Mouse (Mus musculus): ENCODE measurements around the gene Golt1a. TPM values are rescaled to one million over a fixed set of nuclear protein-coding genes. Genes with fewer than 3 reads are reported as not detected.

The Golt1a gene
- total RNA-seq (2012; rRNA removed) (not detected in 2 replicates), polyA plus RNA-seq (2012; ENCODE audit: insufficient read depth in 1 of 2, insufficient read length in 2 of 2, low read depth in 1 of 2, low replicate concordance in 2 of 2, missing spikeins in 1 of 2) (not detected)

GRCm38 (mm10) chr1:133309652-133310267 is at the start of gene Golt1a:
Gene Golt1a (plus strand): TSS chr1:133309800.
- TF ChIP-seq TBP (IDR thresholded peaks at IDR 0.05; ENCODE audit: low read depth, low read length) (no peak), MYB (IDR thresholded peaks at IDR 0.05; ENCODE audit: low read depth, low read length) (no peak)
- H3K27me3 ChIP-seq (ENCODE audit: control insufficient read depth in 1 of 2, insufficient read depth in 2 of 2, low read length in 2 of 2): no peaks in the 10 kb centered on the region
- H3K27ac ChIP-seq (ENCODE audit: control insufficient read depth, low read depth, low read length): no peak within 1 kb of the TSS

GRCm38 (mm10) chr1:133262628-133263027 is 47.0 kb upstream of the Golt1a start:
- no peak for DNase-seq (ENCODE audit: low read depth, low spot score)
- TF ChIP-seq TBP (IDR thresholded peaks at IDR 0.05; ENCODE audit: low read depth, low read length) (no peak), UBTF (IDR thresholded peaks at IDR 0.05; ENCODE audit: borderline replicate concordance, insufficient read depth, low read depth, low read length) (no peak), BHLHE40 (IDR thresholded peaks at IDR 0.05; ENCODE audit: borderline replicate concordance, low read depth, low read length) (no peak), MAX (IDR thresholded peaks at IDR 0.05; ENCODE audit: low read length) (no peak), POLR2AphosphoS2 (IDR thresholded peaks at IDR 0.05; ENCODE audit: low read length) (no peak), KAT2A (conservative IDR thresholded peaks at IDR 0.05; ENCODE audit: low read depth, low read length) (no peak), MYB (IDR thresholded peaks at IDR 0.05; ENCODE audit: low read depth, low read length) (no peak), CHD2 (IDR thresholded peaks at IDR 0.05; ENCODE audit: low read length) (no peak), HCFC1 (IDR thresholded peaks at IDR 0.05; ENCODE audit: low read depth, low read length) (no peak), ETS1 (IDR thresholded peaks at IDR 0.05; ENCODE audit: low read depth, low read length) (no peak), USF2 (IDR thresholded peaks at IDR 0.05; ENCODE audit: borderline replicate concordance in 1 of 2, insufficient read depth in 1 of 2, low read depth in 1 of 2, low read length in 2 of 2) (no peak), POLR2A (IDR thresholded peaks at IDR 0.05; ENCODE audit: control insufficient read depth in 1 of 2, insufficient read depth in 1 of 2, low read depth in 1 of 2, low read length in 2 of 2, poor library complexity in 1 of 2) (no peak), MYC (IDR thresholded peaks at IDR 0.05; ENCODE audit: low read depth, low read length) (no peak), EP300 (IDR thresholded peaks at IDR 0.05; ENCODE audit: low read depth in 1 of 2, low read length in 2 of 2) (no peak), ZKSCAN1 (IDR thresholded peaks at IDR 0.05; ENCODE audit: low read depth, low read length) (no peak), NRF1 (IDR thresholded peaks at IDR 0.05; ENCODE audit: insufficient read depth, low read depth, low read length, poor library complexity, severe bottlenecking) (no peak)
- Histone ChIP-seq H3K79me2 (ENCODE audit: control insufficient read depth, insufficient read depth, low read length, poor library complexity) (no peaks in the 10 kb centered on the region), H3K27me3 (ENCODE audit: control insufficient read depth in 1 of 2, insufficient read depth in 2 of 2, low read length in 2 of 2) (no peaks in the 10 kb centered on the region), H3K4me3 (ENCODE audit: control insufficient read depth in 1 of 2, insufficient read depth in 1 of 2, low read depth in 2 of 2, low read length in 2 of 2) (no peak overlapping the region), H3K36me3 (ENCODE audit: control insufficient read depth in 1 of 2, insufficient read depth in 2 of 2, low read length in 2 of 2) (peaks cover 0 to 5% of the 10 kb centered on the region in 2 experiments; a peak in 3 of 4 replicates), H3K9ac (ENCODE audit: control insufficient read depth, low read depth, low read length, poor library complexity, severe bottlenecking) (no peak overlapping the region), H3K4me1 (ENCODE audit: control insufficient read depth in 1 of 2, insufficient read depth in 2 of 2, low read length in 2 of 2) (peaks cover 0 to 3% of the 10 kb centered on the region in 2 experiments; a peak in 1 of 4 replicates), H3K9me3 (replicated peaks; ENCODE audit: insufficient read depth, low read length) (no peaks in the 10 kb centered on the region), H3K27ac (ENCODE audit: control insufficient read depth, low read depth, low read length) (no peak overlapping the region)

More at GRCm38 (mm10) chr1:133309652-133310267, at the start of gene Golt1a:
- H3K9me3 ChIP-seq (replicated peaks; ENCODE audit: insufficient read depth, low read length): no peaks in the 10 kb centered on the region
- no peak within 1 kb of the TSS for H3K4me3 ChIP-seq (ENCODE audit: control insufficient read depth in 1 of 2, insufficient read depth in 1 of 2, low read depth in 2 of 2, low read length in 2 of 2)
- H3K9ac ChIP-seq (ENCODE audit: control insufficient read depth, low read depth, low read length, poor library complexity, severe bottlenecking): no peak within 1 kb of the TSS
- H3K79me2 ChIP-seq (ENCODE audit: control insufficient read depth, insufficient read depth, low read length, poor library complexity): no peaks in the 10 kb centered on the region
- H3K4me1 ChIP-seq (ENCODE audit: control insufficient read depth in 1 of 2, insufficient read depth in 2 of 2, low read length in 2 of 2): peaks cover 3 to 20% of the 10 kb centered on the region in 2 experiments; a peak in 3 of 4 replicates
- DNase-seq (ENCODE audit: low read depth, low spot score): no peak
- peaks cover 0 to 2% of the 10 kb centered on the region in 2 experiments; a peak in 2 of 4 replicates for H3K36me3 ChIP-seq (ENCODE audit: control insufficient read depth in 1 of 2, insufficient read depth in 2 of 2, low read length in 2 of 2)

Measured in MEL (cell line).